Mouse (Mus musculus) small intestine, adult 2 months (tissue): ENCODE measurements around the gene Atg101.

Experiments
- CTCF ChIP-seq: fragments of 200-500 bp; IDR thresholded peaks from 2 replicates; pipeline ENCODE4 v1.5.1; 2012; ENCODE audit warnings: low read depth, mild to moderate bottlenecking, control low read depth, inconsistent platforms, low read length, moderate library complexity, mixed read lengths; ENCODE audit not compliant: insufficient replicate concordance, insufficient read length; ENCODE audit errors: extremely low read depth
- POLR2A ChIP-seq: fragments of 200-500 bp; IDR thresholded peaks from 2 replicates; pipeline ENCODE4 v1.6.1; 2012; ENCODE audit warnings: low read depth, mild to moderate bottlenecking, control low read depth, inconsistent platforms, low read length, moderate library complexity

GRCm38 (mm10) chr15:101241236-101241635 lies 42.8 kb upstream of the Atg101 start:
- TF ChIP-seq CTCF: no peak
- TF ChIP-seq POLR2A: no peak
